Mouse (Mus musculus): ENCODE results near the gene Klc4. TPM values are rescaled to one million over a fixed set of nuclear protein-coding genes. Genes with fewer than 3 reads are reported as not detected.

The Klc4 gene
- polyA plus RNA-seq (2014; fragmentation: Nextera tagmentation; extraction: Ambion mirVana), result 15.8 and 20.3 TPM in 2 replicates

DNA sequence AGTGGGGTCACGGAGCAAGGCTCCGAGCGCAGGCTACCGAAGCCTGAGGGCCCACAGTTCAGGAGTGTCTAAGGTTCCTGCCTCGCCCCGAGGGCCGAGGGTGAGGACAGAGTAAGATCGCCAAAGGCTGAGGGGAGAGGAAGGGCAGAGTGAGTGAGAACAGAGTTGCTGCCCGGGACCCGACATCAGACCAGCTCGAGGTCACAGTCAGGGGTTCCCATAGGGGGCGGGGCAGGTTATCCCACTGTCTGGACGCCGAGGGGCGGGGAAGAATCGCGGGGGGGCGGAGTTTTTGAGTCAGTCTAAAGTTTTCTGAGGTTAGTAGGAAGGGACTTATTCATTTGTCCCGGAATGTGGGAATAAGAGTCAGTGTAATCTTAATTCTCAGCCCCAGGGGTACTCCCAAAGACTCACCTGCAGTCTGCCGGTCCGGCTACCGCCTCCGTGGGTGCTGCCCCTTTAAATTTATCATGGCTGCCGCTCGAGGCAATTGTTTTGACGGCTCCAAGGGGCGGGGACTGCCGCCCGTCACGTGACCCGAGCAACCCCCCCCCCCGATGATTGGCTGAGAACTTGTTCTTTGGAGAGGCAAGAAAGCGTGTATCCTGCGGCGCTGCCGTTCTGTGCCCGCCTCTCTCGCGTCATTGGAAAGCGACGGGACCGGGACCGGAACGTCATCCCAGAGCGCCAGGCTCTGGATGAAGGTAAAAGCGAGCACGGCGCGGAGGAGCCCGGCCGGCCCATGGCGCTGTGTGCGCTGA lies at the start of gene Klc4, which contains the start of gene Mrpl2:
Gene Klc4, minus strand, starts transcription at position 462 of the 761 bp plus-strand sequence.
Gene Mrpl2, plus strand, starts transcription at position 669 of the 761 bp plus-strand sequence.
- peak within 1 kb of the TSS; percentile 77 for H3K4me3 ChIP-seq (ENCODE audit: low read depth, low read length)
- H3K4me2 ChIP-seq (ENCODE audit: low read depth, low read length), result peak within 1 kb of the TSS; percentile 84
- no peaks in the 10 kb centered on the region for H3K27me3 ChIP-seq (replicated peaks; ENCODE audit: control insufficient read depth, insufficient read depth, low read length)
- H3K4me1 ChIP-seq (ENCODE audit: control insufficient read depth, insufficient read depth, low read length), result peaks cover 17% of the 10 kb centered on the region
- H3K27ac ChIP-seq (replicated peaks; ENCODE audit: low read depth, low read length), result peak within 1 kb of the TSS; percentile 79
- H3K36me3 ChIP-seq (ENCODE audit: control insufficient read depth, insufficient read depth, low read length), result peaks cover 43% of the 10 kb centered on the region
- under 1% methylated on average over 37 of the region's 53 CpGs for WGBS
- ATAC-seq (ENCODE audit: low read depth) (peak; percentile 66), DNase-seq (ENCODE audit: low spot score) (peak; percentile 98)
- no peaks in the 10 kb centered on the region for H3K9me3 ChIP-seq (ENCODE audit: control insufficient read depth, low read length)
- H3K9ac ChIP-seq (ENCODE audit: low read depth, low read length), result peak within 1 kb of the TSS; percentile 87

GRCm38 (mm10) chr17:46694517-46695063 lies 48.8 kb upstream of the Klc4 start:
- Histone ChIP-seq H3K9ac (ENCODE audit: low read depth, low read length) (no peak overlapping the region), H3K27me3 (replicated peaks; ENCODE audit: control insufficient read depth, insufficient read depth, low read length) (no peaks in the 10 kb centered on the region), H3K4me3 (ENCODE audit: low read depth, low read length) (no peak overlapping the region), H3K4me2 (ENCODE audit: low read depth, low read length) (no peak overlapping the region), H3K36me3 (ENCODE audit: control insufficient read depth, insufficient read depth, low read length) (peaks cover 18% of the 10 kb centered on the region; the same call in 1 of the 2 replicates), H3K27ac (replicated peaks; ENCODE audit: low read depth, low read length) (no peak overlapping the region), H3K4me1 (ENCODE audit: control insufficient read depth, insufficient read depth, low read length) (no peaks in the 10 kb centered on the region), H3K9me3 (ENCODE audit: control insufficient read depth, low read length) (no peaks in the 10 kb centered on the region)
- ATAC-seq (ENCODE audit: low read depth) (no peak), DNase-seq (ENCODE audit: low spot score) (no peak)
- 94% methylated on average over 1 of the region's 1 CpGs for WGBS

- Histone ChIP-seq H3K4me2 (ENCODE audit: low read depth, low read length) (no peak overlapping the region), H3K36me3 (ENCODE audit: control insufficient read depth, insufficient read depth, low read length) (peaks cover 24% of the 10 kb centered on the region), H3K9me3 (ENCODE audit: control insufficient read depth, low read length) (no peaks in the 10 kb centered on the region), H3K27me3 (replicated peaks; ENCODE audit: control insufficient read depth, insufficient read depth, low read length) (no peaks in the 10 kb centered on the region), H3K9ac (ENCODE audit: low read depth, low read length) (no peak overlapping the region), H3K27ac (replicated peaks; ENCODE audit: low read depth, low read length) (no peak overlapping the region), H3K4me3 (ENCODE audit: low read depth, low read length) (no peak overlapping the region), H3K4me1 (ENCODE audit: control insufficient read depth, insufficient read depth, low read length) (no peaks in the 10 kb centered on the region)
- DNase-seq (ENCODE audit: low spot score), result no peak
- no peak for ATAC-seq (ENCODE audit: low read depth)
- WGBS, result 96% methylated on average over 2 of the region's 2 CpGs
These were observed 45.6 kb upstream of the Klc4 start for GRCm38 (mm10) chr17:46691390-46691789.

DNA sequence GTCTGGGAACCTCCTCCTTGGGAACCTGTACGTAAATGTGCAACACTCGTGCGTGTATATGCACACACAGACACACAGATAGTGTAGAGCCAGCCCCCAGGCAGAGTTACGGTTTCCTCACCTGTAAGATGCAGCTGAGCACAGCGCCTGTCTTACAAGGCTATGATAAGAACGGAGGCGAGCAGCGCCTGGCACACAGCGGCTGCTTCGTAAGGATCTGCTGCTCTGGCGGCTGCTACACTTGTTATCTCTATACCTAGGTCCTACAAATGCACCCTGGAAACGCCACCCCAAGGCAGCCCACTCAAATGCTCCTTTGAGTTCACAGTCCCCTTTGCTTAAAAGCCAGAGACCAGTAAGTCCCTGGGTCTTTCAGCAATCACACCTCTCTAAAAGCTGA lies 44.8 kb upstream of the Klc4 start:
- Histone ChIP-seq H3K4me2 (ENCODE audit: low read depth, low read length) (no peak overlapping the region), H3K4me3 (ENCODE audit: low read depth, low read length) (no peak overlapping the region), H3K27me3 (replicated peaks; ENCODE audit: control insufficient read depth, insufficient read depth, low read length) (no peaks in the 10 kb centered on the region), H3K36me3 (ENCODE audit: control insufficient read depth, insufficient read depth, low read length) (peaks cover 32% of the 10 kb centered on the region), H3K4me1 (ENCODE audit: control insufficient read depth, insufficient read depth, low read length) (no peaks in the 10 kb centered on the region), H3K27ac (replicated peaks; ENCODE audit: low read depth, low read length) (no peak overlapping the region), H3K9ac (ENCODE audit: low read depth, low read length) (no peak overlapping the region), H3K9me3 (ENCODE audit: control insufficient read depth, low read length) (no peaks in the 10 kb centered on the region)
- WGBS, result 95% methylated on average over 12 of the region's 12 CpGs
- no peak for ATAC-seq (ENCODE audit: low read depth)
- DNase-seq (ENCODE audit: low spot score), result no peak

DNA sequence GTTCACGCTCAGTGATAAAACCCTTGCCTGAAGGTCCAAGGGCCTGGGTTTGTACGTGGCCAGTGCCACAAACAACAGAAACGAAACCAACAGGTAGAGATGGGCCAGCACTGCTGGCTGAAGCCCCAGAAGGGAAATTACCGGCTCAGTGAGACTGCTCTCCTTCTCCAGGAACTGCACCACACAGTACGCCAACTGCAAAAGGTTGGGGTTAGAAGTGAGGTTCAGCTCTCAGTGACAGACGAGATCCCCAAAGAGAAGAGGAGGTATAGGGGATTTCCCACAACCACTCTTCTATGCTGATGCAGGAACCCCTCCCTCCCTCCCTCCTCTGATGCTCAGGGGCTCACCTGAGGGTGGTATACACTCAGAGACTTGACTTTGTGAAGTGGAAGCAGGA lies 40.1 kb upstream of the Klc4 start:
- DNase-seq (ENCODE audit: low spot score) (no peak), ATAC-seq (ENCODE audit: low read depth) (no peak)
- H3K4me3 ChIP-seq (ENCODE audit: low read depth, low read length), result no peak overlapping the region
- no peak overlapping the region for H3K9ac ChIP-seq (ENCODE audit: low read depth, low read length)
- H3K27ac ChIP-seq (replicated peaks; ENCODE audit: low read depth, low read length), result no peak overlapping the region
- 93% methylated on average over 6 of the region's 6 CpGs for WGBS
- H3K27me3 ChIP-seq (replicated peaks; ENCODE audit: control insufficient read depth, insufficient read depth, low read length), result no peaks in the 10 kb centered on the region
- no peak overlapping the region for H3K4me2 ChIP-seq (ENCODE audit: low read depth, low read length)
- H3K4me1 ChIP-seq (ENCODE audit: control insufficient read depth, insufficient read depth, low read length), result peaks cover 7% of the 10 kb centered on the region; the same call in 1 of the 2 replicates
- no peaks in the 10 kb centered on the region for H3K9me3 ChIP-seq (ENCODE audit: control insufficient read depth, low read length)
- H3K36me3 ChIP-seq (ENCODE audit: control insufficient read depth, insufficient read depth, low read length), result peaks cover 63% of the 10 kb centered on the region

- H3K36me3 ChIP-seq (ENCODE audit: control insufficient read depth, insufficient read depth, low read length), result peaks cover 59% of the 10 kb centered on the region
- H3K9me3 ChIP-seq (ENCODE audit: control insufficient read depth, low read length), result no peaks in the 10 kb centered on the region
- H3K4me3 ChIP-seq (ENCODE audit: low read depth, low read length), result no peak overlapping the region
- WGBS, result 88% methylated on average over 15 of the region's 16 CpGs
- no peaks in the 10 kb centered on the region for H3K27me3 ChIP-seq (replicated peaks; ENCODE audit: control insufficient read depth, insufficient read depth, low read length)
- ATAC-seq (ENCODE audit: low read depth), result no peak
- no peak overlapping the region for H3K4me2 ChIP-seq (ENCODE audit: low read depth, low read length)
- H3K4me1 ChIP-seq (ENCODE audit: control insufficient read depth, insufficient read depth, low read length), result peaks cover 17% of the 10 kb centered on the region
- DNase-seq (ENCODE audit: low spot score), result no peak
- no peak overlapping the region for H3K9ac ChIP-seq (ENCODE audit: low read depth, low read length)
- no peak overlapping the region for H3K27ac ChIP-seq (replicated peaks; ENCODE audit: low read depth, low read length)
These were observed 37.0 kb upstream of the Klc4 start for GRCm38 (mm10) chr17:46682654-46683389.

DNA sequence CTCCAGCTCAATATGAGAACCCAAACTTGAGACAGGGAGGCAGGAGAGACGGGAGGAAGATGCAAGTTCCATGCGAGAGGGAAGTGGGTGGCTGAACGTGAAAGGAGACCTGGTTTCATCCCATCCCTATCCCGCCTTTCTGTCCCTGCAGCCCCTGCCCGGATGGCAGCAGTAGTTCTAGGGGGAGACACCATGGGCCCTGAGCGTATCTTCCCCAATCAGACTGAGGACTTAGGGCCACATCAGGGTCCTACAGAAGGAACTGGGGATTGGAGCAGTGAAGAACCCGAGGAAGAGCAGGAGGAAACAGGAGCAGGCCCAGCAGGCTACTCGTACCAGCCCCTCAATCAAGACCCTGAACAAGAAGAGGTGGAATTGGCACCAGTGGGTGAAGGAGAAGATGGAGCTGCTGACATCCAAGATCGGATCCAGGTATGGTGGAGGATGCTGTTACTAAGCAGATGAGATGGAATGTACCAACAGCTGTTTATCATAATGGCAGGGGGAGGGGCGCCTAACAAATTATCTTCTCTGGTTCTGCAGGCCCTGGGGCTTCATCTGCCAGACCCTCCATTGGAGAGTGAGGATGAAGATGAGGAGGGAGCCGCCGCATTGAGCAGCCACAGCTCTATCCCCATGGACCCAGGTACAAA lies 35.8 kb upstream of the Klc4 start:
- Histone ChIP-seq H3K4me2 (ENCODE audit: low read depth, low read length) (peak overlapping the region; percentile 88), H3K27me3 (replicated peaks; ENCODE audit: control insufficient read depth, insufficient read depth, low read length) (no peaks in the 10 kb centered on the region), H3K9me3 (ENCODE audit: control insufficient read depth, low read length) (no peaks in the 10 kb centered on the region), H3K36me3 (ENCODE audit: control insufficient read depth, insufficient read depth, low read length) (peaks cover 59% of the 10 kb centered on the region), H3K4me1 (ENCODE audit: control insufficient read depth, insufficient read depth, low read length) (peaks cover 17% of the 10 kb centered on the region), H3K9ac (ENCODE audit: low read depth, low read length) (peak overlapping the region; percentile 78), H3K27ac (replicated peaks; ENCODE audit: low read depth, low read length) (peak overlapping the region; percentile 64), H3K4me3 (ENCODE audit: low read depth, low read length) (peak overlapping the region; percentile 82)
- no peak for DNase-seq (ENCODE audit: low spot score)
- WGBS, result 17% methylated on average over 12 of the region's 12 CpGs
- ATAC-seq (ENCODE audit: low read depth), result no peak

DNA sequence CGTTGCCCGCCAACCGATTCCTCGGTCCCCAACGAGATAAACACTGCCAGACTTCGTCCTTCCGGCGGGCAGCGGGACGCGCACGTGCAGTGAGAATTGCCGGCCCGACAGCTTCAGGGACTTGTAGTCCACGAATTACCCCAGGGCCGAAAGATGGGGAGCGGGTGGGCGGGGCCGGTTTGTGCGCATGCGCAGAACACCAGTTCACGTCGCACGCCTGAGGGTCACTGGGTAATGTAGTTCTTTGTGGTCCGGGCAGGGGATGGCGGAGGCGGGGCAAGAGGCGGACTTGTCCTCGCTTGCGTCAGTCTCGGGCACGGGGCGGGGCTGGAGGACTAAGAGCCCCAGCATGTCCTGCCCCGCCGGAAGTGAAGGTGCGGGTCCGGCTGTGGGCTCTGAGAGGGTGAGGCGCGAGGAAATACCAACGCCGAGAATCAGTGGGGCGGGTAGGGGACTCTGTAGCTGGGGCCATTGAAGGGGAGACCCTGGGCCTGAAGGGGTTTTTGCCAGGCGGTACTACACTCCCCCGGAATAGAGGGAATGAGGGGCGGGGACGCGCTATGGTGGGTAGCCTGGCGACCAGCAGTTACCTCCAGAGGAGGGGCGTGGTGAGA lies 35.0 kb upstream of the Klc4 start, which contains the start of gene Klhdc3:
Gene Klhdc3, minus strand, starts transcription at position 155 of the 614 bp plus-strand sequence.
- peaks cover 17% of the 10 kb centered on the region for H3K4me1 ChIP-seq (ENCODE audit: control insufficient read depth, insufficient read depth, low read length)
- H3K4me3 ChIP-seq (ENCODE audit: low read depth, low read length), result peak within 1 kb of the TSS; percentile 82
- peak within 1 kb of the TSS; percentile 78 for H3K9ac ChIP-seq (ENCODE audit: low read depth, low read length)
- H3K4me2 ChIP-seq (ENCODE audit: low read depth, low read length), result peak within 1 kb of the TSS; percentile 88
- under 1% methylated on average over 44 of the region's 49 CpGs for WGBS
- ATAC-seq (ENCODE audit: low read depth) (peak; percentile 98), DNase-seq (ENCODE audit: low spot score) (peak; percentile 99)
- peaks cover 59% of the 10 kb centered on the region for H3K36me3 ChIP-seq (ENCODE audit: control insufficient read depth, insufficient read depth, low read length)
- H3K9me3 ChIP-seq (ENCODE audit: control insufficient read depth, low read length), result no peaks in the 10 kb centered on the region
- H3K27me3 ChIP-seq (replicated peaks; ENCODE audit: control insufficient read depth, insufficient read depth, low read length), result no peaks in the 10 kb centered on the region
- H3K27ac ChIP-seq (replicated peaks; ENCODE audit: low read depth, low read length), result peak within 1 kb of the TSS; percentile 87
